Mouse (Mus musculus) CH12.LX (cell line): Measurements from ENCODE around the gene Gp6.

Experiments
- CTCF ChIP-seq, 2 experiments: IDR thresholded peaks in 1 of 2; conservative IDR thresholded peaks in 1 of 2; 2 replicates each; pipeline ENCODE4 v1.5.1; 2011 to 2012; ENCODE audit warnings: low read depth in 2 of 2, low read length in 2 of 2, improper control_type of control experiment in 1 of 2, inconsistent platforms in 1 of 2, mild to moderate bottlenecking in 1 of 2, moderate library complexity in 1 of 2
- NELFE ChIP-seq: IDR thresholded peaks from 2 replicates; pipeline ENCODE4 v1.6.1; 2011; ENCODE audit warnings: low read depth, low read length, improper control_type of control experiment
- POLR2A ChIP-seq: IDR thresholded peaks from 2 replicates; pipeline ENCODE4 v1.6.1; 2011; ENCODE audit warnings: low read depth, mild to moderate bottlenecking, improper control_type of control experiment, low read length
- USF1 ChIP-seq: IDR thresholded peaks from 2 replicates; pipeline ENCODE4 v1.6.1; 2014; ENCODE audit warnings: low read depth, mild to moderate bottlenecking, inconsistent platforms, low read length, improper control_type of control experiment

DNA sequence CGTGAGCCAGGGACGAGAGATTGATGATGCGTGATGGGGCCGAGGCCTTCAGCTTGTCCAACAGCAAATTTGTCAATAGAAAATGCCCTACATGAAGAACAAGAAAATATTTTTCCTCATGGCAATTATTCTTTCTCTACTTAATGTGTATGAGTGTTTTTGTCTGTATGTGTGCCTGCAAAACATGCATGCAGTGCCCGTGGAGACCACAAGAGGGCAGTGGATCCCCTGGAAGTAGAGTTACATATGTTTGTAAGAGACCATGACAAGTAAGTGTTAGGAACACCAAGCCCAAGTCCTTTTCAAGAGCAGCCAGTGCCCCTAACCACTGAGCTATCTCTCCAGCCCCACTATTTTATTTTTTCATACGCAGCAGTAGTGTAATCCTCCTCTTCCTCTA is 34.0 kb upstream of the Gp6 start:
- TF ChIP-seq USF1 (no peak), POLR2A (no peak), CTCF (conservative IDR thresholded peaks at IDR 0.05 in 1 of 2, IDR thresholded peaks at IDR 0.05 in 1 of 2; ENCODE audit: low read depth in 2 of 2, low read length in 2 of 2) (peak; percentile 79 to 84), NELFE (no peak; the same call in 1 of the 2 replicates)
